Mouse (Mus musculus) intestine, postnatal 0 days (tissue): ENCODE data around the gene Adcy10. TPM values are rescaled to one million over a fixed set of nuclear protein-coding genes. Genes with fewer than 3 reads are reported as not detected.

Experiments
- ATAC-seq: fragments of 200-750 bp; cut with Nextera tagmentation; 2 replicates; pipeline ENCODE4 v1.8.0; 2017; ENCODE audit warnings: mild to moderate bottlenecking, moderate TSS enrichment, moderate library complexity
- H3K27ac ChIP-seq: fragments of 300-500 bp; sonication (generic); 2 replicates; pipeline ENCODE4 v1.5.1; 2014; ENCODE audit warnings: mild to moderate bottlenecking, low read depth, low read length, moderate library complexity
- H3K27me3 ChIP-seq: fragments of 300-500 bp; sonication (generic); replicated peaks from 2 replicates; pipeline ENCODE4 v1.6.1; 2014; ENCODE audit warnings: low read length, mixed read lengths; ENCODE audit not compliant: control insufficient read depth, insufficient read depth
- H3K36me3 ChIP-seq: fragments of 300-500 bp; sonication (generic); 2 replicates; pipeline ENCODE4 v1.6.1; 2014; ENCODE audit warnings: mild to moderate bottlenecking, moderate library complexity; ENCODE audit not compliant: control insufficient read depth, insufficient read depth
- H3K4me1 ChIP-seq: fragments of 300-500 bp; sonication (generic); replicated peaks from 2 replicates; pipeline ENCODE4 v1.6.1; 2014; ENCODE audit warnings: antibody characterized with exemption, low read length, mixed read lengths; ENCODE audit not compliant: control insufficient read depth, insufficient read depth
- H3K4me2 ChIP-seq: fragments of 300-500 bp; sonication (generic); replicated peaks from 2 replicates; pipeline ENCODE4 v1.6.1; 2014; ENCODE audit warnings: low read depth, mild to moderate bottlenecking, moderate library complexity
- H3K4me3 ChIP-seq: fragments of 300-500 bp; sonication (generic); 2 replicates; pipeline ENCODE4 v1.5.1; 2014; ENCODE audit warnings: low read depth, low read length
- H3K9ac ChIP-seq: fragments of 300-500 bp; sonication (generic); 2 replicates; pipeline ENCODE4 v1.6.1; 2014; ENCODE audit warnings: mild to moderate bottlenecking, low read depth, low read length
- H3K9me3 ChIP-seq: fragments of 300-500 bp; sonication (generic); 2 replicates; pipeline ENCODE4 v1.6.1; 2016; ENCODE audit warnings: mixed run types; ENCODE audit not compliant: control insufficient read depth
- CTCF ChIP-seq: sonication (generic); IDR thresholded peaks from 2 replicates; pipeline ENCODE4 v1.5.1; 2016; ENCODE audit warnings: low read depth, mild to moderate bottlenecking, control low read depth, antibody characterized with exemption, moderate library complexity
- WGBS: fragments of 180-500 bp; shearing (Covaris S2); extraction: QIAGEN DNeasy Blood & Tissue Kit; methylation state at CpG from one replicate; pipeline ENCODE4 v1.1.7; 2014; 5-methylcytosine and 5-hydroxymethylcytosine counted together
- polyA plus RNA-seq: library from polyadenylated mRNA; unstranded; fragments of >200 nt; fragmentation: Nextera tagmentation; extraction: Ambion mirVana; gene quantifications from 2 replicates; pipeline ENCODE4 v1.2.1, GENCODE M21; 2015

Gene Adcy10
- polyA plus RNA-seq, 1 experiment from 2014 or later: not detected

DNA sequence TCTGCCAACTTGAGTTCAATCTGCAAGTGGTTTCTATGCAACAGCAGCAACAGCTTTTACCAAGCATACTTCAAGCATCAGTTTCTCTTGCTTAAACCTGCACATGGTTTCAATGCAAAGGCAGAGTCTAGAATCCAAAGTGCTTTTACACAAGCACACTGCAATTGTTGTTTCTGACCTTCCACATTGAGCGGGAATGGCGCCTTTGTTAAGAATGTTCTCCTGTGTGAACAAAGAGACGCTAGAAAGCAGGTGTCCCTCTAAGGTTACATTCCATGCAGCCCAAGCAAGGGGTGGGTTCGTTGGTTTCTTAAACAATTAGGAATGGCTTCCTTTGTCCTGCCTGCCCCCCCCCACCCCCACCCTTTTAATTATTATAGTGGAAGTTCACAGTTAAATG is 128.9 kb downstream of the Adcy10 start:
- H3K36me3 ChIP-seq: peaks cover 8% of the 10 kb centered on the region; the same call in 1 of the 2 replicates
- no peaks in the 10 kb centered on the region for H3K4me1 ChIP-seq
- no peak overlapping the region for H3K9ac ChIP-seq
- H3K4me3 ChIP-seq: no peak overlapping the region
- no peaks in the 10 kb centered on the region for H3K27me3 ChIP-seq
- ATAC-seq: no peak
- H3K9me3 ChIP-seq: no peaks in the 10 kb centered on the region
- WGBS: 75% methylated on average over 4 of the region's 4 CpGs
- TF ChIP-seq CTCF: no peak
- no peak overlapping the region for H3K27ac ChIP-seq
- no peak overlapping the region for H3K4me2 ChIP-seq

DNA sequence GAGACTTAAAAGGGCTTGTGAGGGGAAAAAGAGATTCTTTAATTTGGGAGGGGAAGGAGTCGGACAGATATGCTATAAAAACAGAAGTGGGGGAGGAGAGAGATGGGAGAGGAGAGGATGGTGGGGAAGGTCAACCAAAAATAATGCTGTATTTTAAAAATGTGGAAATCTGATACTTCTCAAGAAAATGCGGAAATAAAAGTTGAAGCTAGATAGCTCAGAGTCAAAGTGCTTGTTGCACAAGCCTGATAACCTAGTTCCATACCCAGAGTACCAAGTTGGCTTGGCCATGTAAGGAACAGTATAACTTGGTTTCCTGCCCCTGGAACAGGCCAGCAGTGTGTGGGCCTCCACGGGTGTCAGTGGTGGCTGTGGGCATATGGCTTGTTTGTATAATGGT is 129.8 kb downstream of the Adcy10 start:
- Histone ChIP-seq H3K27me3 (no peaks in the 10 kb centered on the region), H3K9ac (no peak overlapping the region), H3K9me3 (no peaks in the 10 kb centered on the region), H3K4me1 (no peaks in the 10 kb centered on the region), H3K4me2 (no peak overlapping the region), H3K27ac (no peak overlapping the region), H3K36me3 (peaks cover 8% of the 10 kb centered on the region; the same call in 1 of the 2 replicates), H3K4me3 (no peak overlapping the region)
- no peak for ATAC-seq
- TF ChIP-seq CTCF: no peak
- WGBS: 90% methylated on average over 3 of the region's 3 CpGs

- WGBS: 14% methylated on average over 7 of the region's 7 CpGs
- Histone ChIP-seq H3K9me3 (no peaks in the 10 kb centered on the region), H3K9ac (peak overlapping the region; percentile 11; the same call in 1 of the 2 replicates), H3K27me3 (no peaks in the 10 kb centered on the region), H3K4me1 (no peaks in the 10 kb centered on the region), H3K27ac (peak overlapping the region; percentile 67), H3K4me3 (0 out of 2 replicates have a peak overlapping the region, but pooled peaks have one; percentile 3), H3K4me2 (peak overlapping the region; percentile 45), H3K36me3 (peaks cover 8% of the 10 kb centered on the region; the same call in 1 of the 2 replicates)
- TF ChIP-seq CTCF: no peak
- ATAC-seq: peak; percentile 48; the same call in 1 of the 2 replicates
Measured at GRCm38 (mm10) chr1:165616652-165617051, 131.7 kb downstream of the Adcy10 start.

GRCm38 (mm10) chr1:165617166-165617891 is 132.3 kb downstream of the Adcy10 start:
- Histone ChIP-seq H3K4me1 (no peaks in the 10 kb centered on the region), H3K27me3 (no peaks in the 10 kb centered on the region), H3K4me3 (0 out of 2 replicates have a peak overlapping the region, but pooled peaks have one; percentile 3), H3K27ac (peak overlapping the region; percentile 67), H3K4me2 (peak overlapping the region; percentile 45), H3K9me3 (no peaks in the 10 kb centered on the region), H3K9ac (peak overlapping the region; percentile 11; the same call in 1 of the 2 replicates), H3K36me3 (peaks cover 10% of the 10 kb centered on the region)
- 13% methylated on average over 15 of the region's 15 CpGs for WGBS
- ATAC-seq: peak; percentile 70
- TF ChIP-seq CTCF: no peak

DNA sequence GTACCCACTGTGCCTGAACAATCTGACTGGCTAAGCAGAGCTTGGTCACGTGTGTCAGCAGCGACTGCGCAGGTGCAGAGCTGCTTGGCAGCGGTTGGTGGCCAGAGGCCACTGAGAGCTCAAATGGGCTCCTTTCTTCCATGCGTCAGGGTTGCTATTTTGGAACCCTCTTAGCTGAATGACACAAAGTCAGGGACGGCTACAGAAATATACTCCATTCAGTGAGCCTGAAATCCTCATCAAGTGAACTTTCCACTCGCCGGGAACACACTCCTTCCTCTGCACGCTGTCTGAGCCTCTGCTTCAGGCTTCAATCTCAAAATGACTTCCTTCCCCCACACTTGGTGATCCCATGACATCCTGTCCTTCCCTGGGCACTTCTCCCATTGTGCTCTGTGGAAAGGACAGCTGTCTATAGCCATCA is 133.2 kb downstream of the Adcy10 start:
- Histone ChIP-seq H3K9ac (no peak overlapping the region), H3K36me3 (peaks cover 13% of the 10 kb centered on the region), H3K4me3 (no peak overlapping the region), H3K4me1 (no peaks in the 10 kb centered on the region), H3K27ac (no peak overlapping the region; the same call in 1 of the 2 replicates), H3K4me2 (no peak overlapping the region), H3K9me3 (no peaks in the 10 kb centered on the region), H3K27me3 (no peaks in the 10 kb centered on the region)
- WGBS: 80% methylated on average over 9 of the region's 9 CpGs
- no peak for TF ChIP-seq CTCF
- no peak for ATAC-seq

DNA sequence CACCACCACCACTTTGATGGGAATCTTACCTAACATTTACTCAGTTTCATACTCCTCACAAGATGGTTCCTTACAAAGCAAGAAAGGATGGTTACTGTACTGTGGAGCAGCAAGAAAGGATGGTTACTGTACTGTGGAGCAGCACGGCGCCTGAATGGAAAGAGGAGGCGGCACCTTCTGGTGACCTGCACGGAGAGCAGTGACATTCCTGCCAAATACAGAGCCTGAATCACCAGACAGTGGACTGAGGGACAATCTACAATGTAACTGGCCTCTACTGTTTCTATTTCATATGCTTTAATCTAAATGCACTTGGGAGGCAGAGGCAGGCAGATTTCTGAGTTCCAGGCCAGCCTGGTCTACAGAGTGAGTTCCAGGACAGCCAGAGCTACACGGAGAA is 140.1 kb downstream of the Adcy10 start:
- no peaks in the 10 kb centered on the region for H3K27me3 ChIP-seq
- H3K9me3 ChIP-seq: no peaks in the 10 kb centered on the region
- H3K9ac ChIP-seq: no peak overlapping the region
- H3K4me2 ChIP-seq: no peak overlapping the region
- 78% methylated on average over 5 of the region's 5 CpGs for WGBS
- ATAC-seq: no peak
- peaks cover 5% of the 10 kb centered on the region for H3K36me3 ChIP-seq
- H3K4me1 ChIP-seq: peaks cover 9% of the 10 kb centered on the region
- TF ChIP-seq CTCF: no peak
- H3K27ac ChIP-seq: no peak overlapping the region
- H3K4me3 ChIP-seq: no peak overlapping the region
